Mouse (Mus musculus) hindlimb bud, embryonic 11.5 days (tissue): Measurements from ENCODE around the gene Styk1.

Source experiments
- DNase-seq: peaks from one replicate; pipeline ENCODE4 v3.0.0-alpha.2; 2012; ENCODE audit warnings: low read depth, low spot score; ENCODE audit errors: extremely low spot score

The Styk1 gene

GRCm38 (mm10) chr6:131353352-131353919 is at the start of gene Styk1:
Styk1 (minus strand) TSS chr6:131353597.
- DNase-seq, result peak; percentile 57

- DNase-seq, result no peak
Measured at GRCm38 (mm10) chr6:131403036-131403435, 49.6 kb upstream of the Styk1 start.

- DNase-seq, result no peak
Measured at GRCm38 (mm10) chr6:131402606-131403005, 49.2 kb upstream of the Styk1 start.

GRCm38 (mm10) chr6:131401259-131401658 is 47.9 kb upstream of the Styk1 start:
- no peak for DNase-seq

- DNase-seq, result no peak
Measured at GRCm38 (mm10) chr6:131396650-131397049, 43.3 kb upstream of the Styk1 start.

GRCm38 (mm10) chr6:131393873-131394660 is 40.7 kb upstream of the Styk1 start:
- no peak for DNase-seq

GRCm38 (mm10) chr6:131388040-131389021 is 34.9 kb upstream of the Styk1 start, which contains the start of gene Ybx3:
Ybx3 (minus strand) TSS chr6:131388476.
- no peak for DNase-seq

GRCm38 (mm10) chr6:131387221-131388039 is 34.0 kb upstream of the Styk1 start:
- no peak for DNase-seq

- no peak for DNase-seq
Measured at GRCm38 (mm10) chr6:131386416-131387019, 33.1 kb upstream of the Styk1 start.

- no peak for DNase-seq
Measured at GRCm38 (mm10) chr6:131385469-131385868, 32.1 kb upstream of the Styk1 start.

GRCm38 (mm10) chr6:131383713-131384330 is 30.4 kb upstream of the Styk1 start:
- no peak for DNase-seq

GRCm38 (mm10) chr6:131382984-131383337 is 29.6 kb upstream of the Styk1 start:
- no peak for DNase-seq

GRCm38 (mm10) chr6:131382232-131382983 is 29.0 kb upstream of the Styk1 start:
- DNase-seq, result no peak

GRCm38 (mm10) chr6:131378858-131379428 is 25.5 kb upstream of the Styk1 start:
- no peak for DNase-seq

- DNase-seq, result no peak
Measured at GRCm38 (mm10) chr6:131377378-131377777, 24.0 kb upstream of the Styk1 start.

GRCm38 (mm10) chr6:131374594-131375340 is 21.4 kb upstream of the Styk1 start:
- DNase-seq, result no peak

GRCm38 (mm10) chr6:131373160-131373559 is 19.8 kb upstream of the Styk1 start:
- no peak for DNase-seq

- DNase-seq, result no peak
Measured at GRCm38 (mm10) chr6:131370767-131371166, 17.4 kb upstream of the Styk1 start.
